Mouse (Mus musculus) embryonic facial prominence, embryonic 11.5 days (tissue): ENCODE measurements around the gene Gtpbp8. TPM values are rescaled to one million over a fixed set of nuclear protein-coding genes. Genes with fewer than 3 reads are reported as not detected.

ENCODE experiments used
- ATAC-seq: fragments of 200-750 bp; cut with Nextera tagmentation; replicated peaks from 2 replicates; pipeline ENCODE4 v1.8.0; 2017; ENCODE audit warnings: low read depth; ENCODE audit not compliant: insufficient number of reproducible peaks, low FRiP score, low TSS enrichment
- DNase-seq: peaks from one replicate; pipeline ENCODE4 v3.0.0-alpha.2; 2015; ENCODE audit warnings: low spot score
- H3K27ac ChIP-seq: fragments of 300-500 bp; sonication (generic); replicated peaks from 2 replicates; pipeline ENCODE4 v1.5.1; 2014; ENCODE audit warnings: mild to moderate bottlenecking, low read depth, low read length, control low read depth
- H3K27me3 ChIP-seq: fragments of 300-500 bp; sonication (generic); 2 replicates; pipeline ENCODE4 v1.6.1; 2014; ENCODE audit warnings: mild to moderate bottlenecking, low read length, moderate library complexity, mixed read lengths; ENCODE audit not compliant: control insufficient read depth, insufficient read depth
- H3K36me3 ChIP-seq: fragments of 300-500 bp; sonication (generic); replicated peaks from 2 replicates; pipeline ENCODE4 v1.6.1; 2014; ENCODE audit warnings: low read depth, mild to moderate bottlenecking, low read length, moderate library complexity, mixed read lengths; ENCODE audit not compliant: control insufficient read depth, insufficient read depth
- H3K4me1 ChIP-seq: fragments of 300-500 bp; sonication (generic); 2 replicates; pipeline ENCODE4 v1.6.1; 2014; ENCODE audit warnings: low read length, mixed read lengths; ENCODE audit not compliant: control insufficient read depth, insufficient read depth
- H3K4me2 ChIP-seq: fragments of 300-500 bp; sonication (generic); 2 replicates; pipeline ENCODE4 v1.6.1; 2014; ENCODE audit warnings: low read depth, mild to moderate bottlenecking, control low read depth, low read length, moderate library complexity
- H3K4me3 ChIP-seq: fragments of 300-500 bp; sonication (generic); 2 replicates; pipeline ENCODE4 v1.5.1; 2014; ENCODE audit warnings: low read depth, low read length, control low read depth
- H3K9ac ChIP-seq: fragments of 300-500 bp; sonication (generic); replicated peaks from 2 replicates; pipeline ENCODE4 v1.6.1; 2014; ENCODE audit warnings: mild to moderate bottlenecking, control low read depth, low read length
- H3K9me3 ChIP-seq: fragments of 300-500 bp; sonication (generic); replicated peaks from 2 replicates; pipeline ENCODE4 v1.6.1; 2016; ENCODE audit warnings: mild to moderate bottlenecking, low read length, inconsistent platforms, mixed read lengths; ENCODE audit not compliant: control insufficient read depth
- WGBS: fragments of 180-500 bp; shearing (Covaris S2); extraction: QIAGEN DNeasy Blood & Tissue Kit; methylation state at CpG from one replicate; pipeline ENCODE4 v1.1.7; 2014; 5-methylcytosine and 5-hydroxymethylcytosine counted together
- polyA plus RNA-seq: library from polyadenylated mRNA; unstranded; fragments of >200 nt; fragmentation: Nextera tagmentation; extraction: Ambion mirVana; gene quantifications from 2 replicates; pipeline ENCODE4 v1.2.1, GENCODE M21; 2014

Gtpbp8 gene
- polyA plus RNA-seq, result 29.3 and 32.5 TPM in 2 replicates

- WGBS, result under 1% methylated on average over 47 of the region's 47 CpGs
- no peaks in the 10 kb centered on the region for H3K9me3 ChIP-seq
Measured at GRCm38 (mm10) chr16:44745866-44746562, at the start of gene Gtpbp8. Gene Gtpbp8, minus strand, starts transcription at chr16:44746363.

GRCm38 (mm10) chr16:44794416-44794815 is 48.3 kb upstream of the Gtpbp8 start:
- ATAC-seq, result no peak
- H3K9ac ChIP-seq, result no peak overlapping the region

More at GRCm38 (mm10) chr16:44745866-44746562, at the start of gene Gtpbp8:
- peak within 1 kb of the TSS; percentile 82 for H3K9ac ChIP-seq
- peak within 1 kb of the TSS; percentile 68 for H3K4me2 ChIP-seq
- H3K4me3 ChIP-seq, result peak within 1 kb of the TSS; percentile 85
- DNase-seq (peak; percentile 95), ATAC-seq (peak; percentile 96)
- H3K27ac ChIP-seq, result peak within 1 kb of the TSS; percentile 94
- H3K27me3 ChIP-seq, result no peaks in the 10 kb centered on the region
- H3K4me1 ChIP-seq, result no peaks in the 10 kb centered on the region
- no peaks in the 10 kb centered on the region for H3K36me3 ChIP-seq

GRCm38 (mm10) chr16:44786934-44787333 is 40.8 kb upstream of the Gtpbp8 start:
- Histone ChIP-seq H3K4me2 (no peak overlapping the region), H3K36me3 (no peaks in the 10 kb centered on the region), H3K9me3 (no peaks in the 10 kb centered on the region), H3K4me3 (no peak overlapping the region), H3K4me1 (no peaks in the 10 kb centered on the region), H3K27ac (no peak overlapping the region), H3K9ac (no peak overlapping the region), H3K27me3 (no peaks in the 10 kb centered on the region)
- DNase-seq, result no peak
- no peak for ATAC-seq
- 71% methylated on average over 1 of the region's 1 CpGs for WGBS

More at GRCm38 (mm10) chr16:44794416-44794815, 48.3 kb upstream of the Gtpbp8 start:
- H3K4me1 ChIP-seq, result no peaks in the 10 kb centered on the region
- H3K27ac ChIP-seq, result no peak overlapping the region
- no peaks in the 10 kb centered on the region for H3K27me3 ChIP-seq
- H3K36me3 ChIP-seq, result no peaks in the 10 kb centered on the region
- H3K4me2 ChIP-seq, result no peak overlapping the region
- H3K9me3 ChIP-seq, result no peaks in the 10 kb centered on the region
- DNase-seq, result no peak
- H3K4me3 ChIP-seq, result no peak overlapping the region

GRCm38 (mm10) chr16:44780751-44781150 is 34.6 kb upstream of the Gtpbp8 start:
- Histone ChIP-seq H3K4me3 (no peak overlapping the region), H3K4me1 (no peaks in the 10 kb centered on the region), H3K9me3 (no peaks in the 10 kb centered on the region), H3K36me3 (no peaks in the 10 kb centered on the region), H3K27me3 (no peaks in the 10 kb centered on the region), H3K4me2 (no peak overlapping the region), H3K9ac (no peak overlapping the region), H3K27ac (no peak overlapping the region)
- ATAC-seq, result no peak
- DNase-seq, result no peak
- 65% methylated on average over 4 of the region's 4 CpGs for WGBS

GRCm38 (mm10) chr16:44779494-44779893 is 33.3 kb upstream of the Gtpbp8 start:
- Histone ChIP-seq H3K27me3 (no peaks in the 10 kb centered on the region), H3K4me3 (no peak overlapping the region), H3K4me1 (no peaks in the 10 kb centered on the region), H3K4me2 (no peak overlapping the region), H3K27ac (no peak overlapping the region), H3K9me3 (no peaks in the 10 kb centered on the region), H3K36me3 (no peaks in the 10 kb centered on the region), H3K9ac (no peak overlapping the region)
- ATAC-seq (no peak), DNase-seq (no peak)
- WGBS, result 89% methylated on average over 5 of the region's 5 CpGs

- Histone ChIP-seq H3K27ac (no peak overlapping the region), H3K27me3 (no peaks in the 10 kb centered on the region), H3K36me3 (no peaks in the 10 kb centered on the region), H3K4me1 (no peaks in the 10 kb centered on the region), H3K4me3 (no peak overlapping the region), H3K9ac (no peak overlapping the region), H3K4me2 (no peak overlapping the region), H3K9me3 (no peaks in the 10 kb centered on the region)
- 85% methylated on average over 17 of the region's 17 CpGs for WGBS
- DNase-seq (no peak), ATAC-seq (no peak)
Measured at GRCm38 (mm10) chr16:44778538-44779147, 32.5 kb upstream of the Gtpbp8 start.

GRCm38 (mm10) chr16:44774201-44774600 is 28.0 kb upstream of the Gtpbp8 start:
- Histone ChIP-seq H3K4me3 (no peak overlapping the region), H3K9me3 (no peaks in the 10 kb centered on the region), H3K4me1 (no peaks in the 10 kb centered on the region), H3K27ac (no peak overlapping the region), H3K36me3 (no peaks in the 10 kb centered on the region), H3K27me3 (no peaks in the 10 kb centered on the region), H3K4me2 (no peak overlapping the region), H3K9ac (no peak overlapping the region)
- WGBS, result 86% methylated on average over 6 of the region's 6 CpGs
- DNase-seq (no peak), ATAC-seq (no peak)

- DNase-seq (no peak), ATAC-seq (no peak)
- no peak overlapping the region for H3K27ac ChIP-seq
- no peaks in the 10 kb centered on the region for H3K9me3 ChIP-seq
- H3K36me3 ChIP-seq, result no peaks in the 10 kb centered on the region
- 92% methylated on average over 3 of the region's 3 CpGs for WGBS
- no peaks in the 10 kb centered on the region for H3K4me1 ChIP-seq
- no peak overlapping the region for H3K4me3 ChIP-seq
- H3K9ac ChIP-seq, result no peak overlapping the region
- H3K4me2 ChIP-seq, result no peak overlapping the region
- no peaks in the 10 kb centered on the region for H3K27me3 ChIP-seq
Measured at GRCm38 (mm10) chr16:44773673-44774072, 27.5 kb upstream of the Gtpbp8 start.
